Mouse (Mus musculus): ENCODE data around the gene Upk3b.

DNA sequence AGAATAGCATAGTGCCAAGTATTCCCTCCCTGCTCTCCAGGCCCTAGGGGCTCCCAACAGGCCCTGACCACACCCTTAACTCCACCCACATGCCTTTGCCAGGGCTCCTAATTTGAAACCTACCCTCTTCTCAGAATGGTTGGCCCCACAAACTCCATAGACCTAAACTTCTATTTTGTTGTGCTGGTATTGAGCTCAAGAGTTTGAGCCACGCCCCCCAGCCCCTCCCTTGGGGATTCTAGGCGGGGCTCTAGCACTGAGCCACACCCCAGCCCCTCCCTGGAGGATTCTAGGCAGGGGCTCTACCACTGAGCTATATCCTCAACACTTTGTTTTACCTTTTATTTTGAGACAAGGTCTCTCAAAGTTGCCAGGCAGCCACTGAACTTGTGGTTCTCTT is 3.0 kb downstream of the Upk3b start:
- no peak for TF ChIP-seq POLR2A (IDR thresholded peaks at IDR 0.05; ENCODE audit: borderline replicate concordance, control insufficient read depth, low read depth, low read length)
- no peak for TF ChIP-seq CTCF (IDR thresholded peaks at IDR 0.05; ENCODE audit: control insufficient read depth, insufficient read depth, low read length)

Data from bone marrow, adult 2 months (tissue).